Comparison of ENCODE assay signal across 23 mouse cellular contexts in genomic region chr16:35561541-35561940, GRCm38 (mm10). TPM values are rescaled to one million over a fixed set of nuclear protein-coding genes. Genes with fewer than 3 reads are reported as not detected.
A peak's percentile ranks its signal among the peaks of the same experiment; 100 is the strongest.
DNase-seq lines count a peak whose midpoint lies in the region; ATAC-seq lines count a peak whose summit lies in the region.
"Had no signal": no experiment of that assay in that cellular context is flagged by ENCODE, and none has a peak within 500 bp of the region (broad histone marks: within the 10 kb centered on the region; RNA-seq: fewer than 3 reads in every experiment).

No protein-coding gene starts in this region.

- 0 out of 2 replicates have a peak overlapping the region, but pooled peaks have one; percentile 25 for H3K9ac ChIP-seq in forebrain, embryonic 12.5 days
- H3K9ac ChIP-seq in forebrain, embryonic 11.5 days (ENCODE audit: low read length), result no peak overlapping the region
- H3K9ac ChIP-seq in midbrain, embryonic 11.5 days (ENCODE audit: low read length), result no peak overlapping the region
- H3K9ac ChIP-seq: embryonic facial prominence, embryonic 15.5 days; hindbrain, embryonic 12.5 days; hindbrain, embryonic 15.5 days had no signal

- peaks cover 51% of the 10 kb centered on the region for H3K4me1 ChIP-seq in forebrain, embryonic 12.5 days
- peaks cover 16% of the 10 kb centered on the region; the same call in 1 of the 2 replicates for H3K4me1 ChIP-seq in forebrain, embryonic 11.5 days (replicated peaks; ENCODE audit: control insufficient read depth, insufficient read depth, low read length)
- peaks cover 49% of the 10 kb centered on the region for H3K4me1 ChIP-seq in midbrain, embryonic 10.5 days
- peaks cover 22% of the 10 kb centered on the region for H3K4me1 ChIP-seq in midbrain, embryonic 11.5 days (ENCODE audit: control insufficient read depth, insufficient read depth, low read length)

- no peak overlapping the region for H3K4me3 ChIP-seq in forebrain, embryonic 12.5 days (replicated peaks)
- no peak overlapping the region for H3K4me3 ChIP-seq in forebrain, embryonic 11.5 days (ENCODE audit: low read depth, low read length)
- no peak overlapping the region for H3K4me3 ChIP-seq in midbrain, embryonic 10.5 days
- H3K4me3 ChIP-seq in midbrain, embryonic 11.5 days (ENCODE audit: low read depth, low read length), result no peak overlapping the region
- H3K4me3 ChIP-seq: embryonic facial prominence, embryonic 15.5 days; gastrocnemius, adult 2 months; hindbrain, embryonic 12.5 days; hindbrain, embryonic 15.5 days had no signal

- WGBS in forebrain, embryonic 12.5 days, result 86% methylated on average over 6 of the region's 6 CpGs
- WGBS in forebrain, embryonic 11.5 days, result 84% methylated on average over 6 of the region's 6 CpGs
- 89% methylated on average over 6 of the region's 6 CpGs for WGBS in midbrain, embryonic 10.5 days
- WGBS in midbrain, embryonic 11.5 days, result 84% methylated on average over 6 of the region's 6 CpGs

- no peaks in the 10 kb centered on the region for H3K9me3 ChIP-seq in forebrain, embryonic 12.5 days
- H3K9me3 ChIP-seq in forebrain, embryonic 11.5 days (ENCODE audit: control insufficient read depth, low read length), result no peaks in the 10 kb centered on the region
- H3K9me3 ChIP-seq in midbrain, embryonic 10.5 days (replicated peaks), result no peaks in the 10 kb centered on the region
- H3K9me3 ChIP-seq in midbrain, embryonic 11.5 days (ENCODE audit: control insufficient read depth, low read length), result no peaks in the 10 kb centered on the region
- H3K9me3 ChIP-seq: embryonic facial prominence, embryonic 15.5 days; G1E; hindbrain, embryonic 12.5 days; hindbrain, embryonic 15.5 days had no signal

- H3K27ac ChIP-seq in forebrain, embryonic 12.5 days, result peak overlapping the region; percentile 25; the same call in 1 of the 2 replicates
- H3K27ac ChIP-seq in forebrain, embryonic 11.5 days (ENCODE audit: low read depth, low read length), result no peak overlapping the region
- H3K27ac ChIP-seq in midbrain, embryonic 10.5 days (replicated peaks), result 0 out of 2 replicates have a peak overlapping the region, but pooled peaks have one; percentile 3
- no peak overlapping the region for H3K27ac ChIP-seq in midbrain, embryonic 11.5 days (ENCODE audit: low read depth, low read length)
- H3K27ac ChIP-seq: embryonic facial prominence, embryonic 15.5 days; gastrocnemius, adult 2 months; hindbrain, embryonic 12.5 days; hindbrain, embryonic 15.5 days had no signal

- no peaks in the 10 kb centered on the region for H3K27me3 ChIP-seq in forebrain, embryonic 12.5 days
- H3K27me3 ChIP-seq in forebrain, embryonic 11.5 days (ENCODE audit: control insufficient read depth, insufficient read depth, low read length), result no peaks in the 10 kb centered on the region
- no peaks in the 10 kb centered on the region for H3K27me3 ChIP-seq in midbrain, embryonic 10.5 days (ENCODE audit: low read depth, poor library complexity, severe bottlenecking)
- no peaks in the 10 kb centered on the region for H3K27me3 ChIP-seq in midbrain, embryonic 11.5 days (ENCODE audit: control insufficient read depth, insufficient read depth, low read length)
- H3K27me3 ChIP-seq: embryonic facial prominence, embryonic 15.5 days; hindbrain, embryonic 12.5 days; hindbrain, embryonic 15.5 days had no signal

- H3K36me3 ChIP-seq in forebrain, embryonic 12.5 days (replicated peaks), result peaks cover 9% of the 10 kb centered on the region
- H3K36me3 ChIP-seq in forebrain, embryonic 11.5 days (ENCODE audit: control insufficient read depth, insufficient read depth, low read length), result no peaks in the 10 kb centered on the region
- H3K36me3 ChIP-seq in midbrain, embryonic 10.5 days, result peaks cover 63% of the 10 kb centered on the region
- H3K36me3 ChIP-seq in midbrain, embryonic 11.5 days (ENCODE audit: control insufficient read depth, insufficient read depth, low read length), result no peaks in the 10 kb centered on the region; the same call in 1 of the 2 replicates
- H3K36me3 ChIP-seq: embryonic facial prominence, embryonic 15.5 days; G1E; hindbrain, embryonic 12.5 days; hindbrain, embryonic 15.5 days had no signal

- no peak overlapping the region for H3K4me2 ChIP-seq in forebrain, embryonic 12.5 days
- no peak overlapping the region for H3K4me2 ChIP-seq in forebrain, embryonic 11.5 days (ENCODE audit: low read depth, low read length, severe bottlenecking)
- no peak overlapping the region for H3K4me2 ChIP-seq in midbrain, embryonic 11.5 days
- H3K4me2 ChIP-seq: embryonic facial prominence, embryonic 15.5 days; heart, embryonic 11.5 days; hindbrain, embryonic 12.5 days; hindbrain, embryonic 15.5 days had no signal

- DNase-seq in forebrain, embryonic 11.5 days (ENCODE audit: low spot score), result no peak
- DNase-seq in midbrain, embryonic 10.5 days (ENCODE audit: low spot score), result no peak
- DNase-seq in midbrain, embryonic 11.5 days (ENCODE audit: low spot score, missing footprints), result no peak
- DNase-seq in 416B (ENCODE audit: low read depth), result peak; percentile 21
- DNase-seq: adrenal gland, adult 2 months; adrenal gland, postnatal 14 days; B cell, adult 2 months; cerebellum, adult 11-12 months; cerebellum, adult 8-10 months; cerebellum, postnatal 36 days; embryo, embryonic 11 days; gastrocnemius, adult 2 months; gastrocnemius, postnatal 14 days; heart, adult 11 months; kidney, adult 2 months had no signal

- no peak for ATAC-seq in forebrain, embryonic 12.5 days (ENCODE audit: low FRiP score)
- no peak for ATAC-seq in forebrain, embryonic 11.5 days (replicated peaks; ENCODE audit: low FRiP score)
- ATAC-seq in midbrain, embryonic 11.5 days (ENCODE audit: low FRiP score), result no peak
- ATAC-seq in frontal cortex, adult (ENCODE audit: low TSS enrichment), result no peak
- ATAC-seq: intestine, postnatal 0 days had no signal

RNA-seq across cellular contexts. Expression of gene Sema5b, which starts 20.6 kb away (rescaled TPM):
- 55.7 and 59.5 TPM in 2 replicates for polyA plus RNA-seq in forebrain, embryonic 12.5 days (2016; fragmentation: Nextera tagmentation; extraction: Ambion mirVana)
- polyA plus RNA-seq in forebrain, embryonic 11.5 days (2014; fragmentation: Nextera tagmentation; extraction: Ambion mirVana), result 58.0 and 62.6 TPM in 2 replicates
- 59.1 and 72.3 TPM in 2 replicates for polyA plus RNA-seq in midbrain, embryonic 10.5 days (2016; fragmentation: Nextera tagmentation; extraction: Ambion mirVana)
- 31.1 and 31.7 TPM in 2 replicates for polyA plus RNA-seq in midbrain, embryonic 11.5 days (2014; fragmentation: Nextera tagmentation; extraction: Ambion mirVana)
- polyA plus RNA-seq: G1E had no signal

Comparison
In these comparisons a context has a peak if more than half of its experiments do, and no peak if none do; other contexts are left out.
1. H3K27ac ChIP-seq: peak in forebrain, embryonic 12.5 days (single experiment) and midbrain, embryonic 10.5 days (single experiment); none in forebrain, embryonic 11.5 days (single experiment) and midbrain, embryonic 11.5 days (single experiment).